Mouse (Mus musculus): ENCODE results near the gene Gm20777. TPM values are rescaled to one million over a fixed set of nuclear protein-coding genes. Genes with fewer than 3 reads are reported as not detected.

Gene Gm20777
- polyA plus RNA-seq (2015; fragmentation: Illumina TruSeq; extraction: RNeasy Lipid Tissue Mini Kit (QIAGEN cat#74804); ENCODE audit: low read depth, low replicate concordance): not detected

GRCm38 (mm10) chrY:10752350-10752749 is at the start of gene Gm20777:
Gene Gm20777, minus strand, starts transcription at chrY:10752450.

Other genes with a start within 250 kb of the Gm20777 start
- not detected for gene Gm20737, start 216.4 kb downstream of the Gm20777 start, polyA plus RNA-seq (2015; fragmentation: Illumina TruSeq; extraction: RNeasy Lipid Tissue Mini Kit (QIAGEN cat#74804); ENCODE audit: low read depth, low replicate concordance)
- gene Gm21775, start 199.0 kb downstream of the Gm20777 start, polyA plus RNA-seq (2015; fragmentation: Illumina TruSeq; extraction: RNeasy Lipid Tissue Mini Kit (QIAGEN cat#74804); ENCODE audit: low read depth, low replicate concordance): not detected
- gene Gm21900, start 136.1 kb downstream of the Gm20777 start, polyA plus RNA-seq (2015; fragmentation: Illumina TruSeq; extraction: RNeasy Lipid Tissue Mini Kit (QIAGEN cat#74804); ENCODE audit: low read depth, low replicate concordance): not detected